Mouse (Mus musculus) layer of hippocampus, adult 9-11 months (tissue): ENCODE results near the gene Tfap2e.

Experiments
- DNase-seq: peaks from one replicate; pipeline ENCODE4 v3.0.0; 2022

The Tfap2e gene

GRCm38 (mm10) chr4:126689457-126689856 lies 46.6 kb downstream of the Tfap2e start:
- no peak for DNase-seq

DNA sequence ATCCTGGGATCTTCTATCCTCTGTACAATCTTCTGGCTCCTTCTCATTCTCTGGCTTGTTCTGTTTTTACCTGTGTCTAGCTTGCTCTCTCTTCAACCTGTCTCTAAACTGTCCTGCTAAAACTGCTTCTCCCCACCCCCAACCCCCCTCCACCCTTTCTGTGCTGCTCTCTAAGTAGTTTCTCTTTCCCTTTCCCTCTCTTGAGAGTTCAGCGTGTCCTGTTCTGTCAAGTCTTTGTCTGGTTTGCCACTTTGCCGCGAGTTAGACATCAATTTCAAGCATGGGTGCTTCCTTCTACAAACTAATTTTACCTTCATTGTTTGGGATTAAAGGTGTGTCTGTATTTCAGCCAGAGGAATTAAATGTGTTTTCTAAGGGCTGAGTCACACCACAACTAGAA lies 53.0 kb downstream of the Tfap2e start:
- DNase-seq: no peak

DNA sequence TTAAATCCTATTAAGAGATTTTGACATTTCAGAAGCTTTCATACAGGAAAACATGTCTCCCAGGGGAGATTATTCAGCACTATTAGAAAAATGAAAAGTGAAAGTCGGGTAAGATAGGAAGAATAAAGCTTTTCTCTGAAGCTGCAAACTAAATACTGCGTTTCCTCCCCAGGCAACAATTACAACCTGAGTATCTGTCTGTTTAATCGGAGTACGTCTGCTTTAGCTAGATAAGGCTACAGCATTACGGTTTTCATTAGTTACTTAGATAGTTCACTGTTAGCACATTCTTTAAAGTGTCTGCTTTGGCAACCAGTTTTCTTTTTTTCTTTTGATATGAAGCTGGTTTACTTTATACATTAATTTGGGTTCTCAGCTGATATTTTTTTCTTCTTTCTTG lies 53.7 kb downstream of the Tfap2e start:
- DNase-seq: no peak

DNA sequence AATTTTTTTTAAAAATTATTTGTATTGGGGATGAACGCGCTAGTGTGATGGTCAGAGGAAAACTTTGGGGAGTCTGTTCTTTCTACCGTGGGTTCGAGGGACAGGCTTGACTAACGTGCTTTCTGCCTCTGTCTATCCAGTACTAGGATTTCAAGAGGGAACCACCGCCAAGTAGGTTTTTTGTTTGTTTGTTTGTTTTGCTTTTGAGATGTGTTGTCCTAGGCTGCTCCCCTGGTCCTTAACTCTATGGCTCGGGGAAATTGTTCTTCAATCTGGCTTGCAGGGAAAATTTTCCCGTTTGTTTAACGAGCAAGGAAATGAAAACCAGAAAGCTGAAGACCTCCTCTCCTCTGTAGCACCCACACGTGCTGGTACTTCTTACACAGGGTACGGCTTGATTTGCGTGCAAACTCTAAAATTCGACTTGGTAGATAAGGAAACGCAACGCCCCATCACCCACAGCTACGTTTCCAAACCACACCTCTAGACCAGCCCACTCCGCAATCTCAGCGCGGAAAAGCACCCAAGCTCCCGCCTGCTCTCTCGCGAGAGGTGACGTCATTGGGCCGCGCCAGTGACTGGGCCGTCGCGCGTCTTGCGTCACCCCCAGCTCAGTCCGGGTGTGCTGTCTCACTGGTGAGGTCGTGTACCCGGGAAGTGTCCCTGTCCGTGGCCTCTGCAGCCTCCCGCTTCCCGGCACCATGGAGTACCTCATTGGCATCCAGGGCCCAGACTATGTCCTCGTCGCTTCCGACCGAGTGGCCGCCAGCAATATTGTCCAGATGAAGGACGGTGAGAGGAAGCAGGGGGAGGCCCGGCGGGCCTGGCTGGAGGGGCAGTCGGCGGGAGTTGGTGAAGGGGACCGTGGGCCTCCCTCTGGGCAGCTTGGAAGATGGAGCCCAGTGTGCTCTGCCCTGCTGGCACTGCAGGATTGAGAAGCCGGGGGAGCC lies 58.7 kb downstream of the Tfap2e start, which contains the start of gene Psmb2:
Psmb2 (plus strand) TSS at position 577 of the 950 bp plus-strand sequence.
- DNase-seq: peak; percentile 96

- no peak for DNase-seq
Observed at GRCm38 (mm10) chr4:126667075-126667474, 69.0 kb downstream of the Tfap2e start.
